Mouse (Mus musculus) frontal cortex, postnatal 36 days (tissue): ENCODE results near the gene Spef1.

Source experiments
- DNase-seq, 2 experiments: peaks; one replicate each; pipeline ENCODE4 v3.0.0; 2022; ENCODE audit warnings: low spot score in 2 of 2

The Spef1 gene

GRCm38 (mm10) chr2:131206778-131207177 is 19.7 kb upstream of the Spef1 start, which contains the start of gene Ap5s1:
TSS of gene Ap5s1 (plus strand) at chr2:131207078.
- no peak for DNase-seq

- DNase-seq: no peak
These were observed 18.6 kb upstream of the Spef1 start for GRCm38 (mm10) chr2:131205521-131206182.

GRCm38 (mm10) chr2:131204410-131204981 is 17.4 kb upstream of the Spef1 start:
- peak; percentile 77 to 90 for DNase-seq

- no peak for DNase-seq
These were observed 16.8 kb upstream of the Spef1 start for GRCm38 (mm10) chr2:131203816-131204409.

GRCm38 (mm10) chr2:131201262-131201661 is 14.2 kb upstream of the Spef1 start:
- DNase-seq: no peak

- DNase-seq: no peak
These were observed 13.6 kb upstream of the Spef1 start for GRCm38 (mm10) chr2:131200710-131201109.

GRCm38 (mm10) chr2:131196606-131197316 is 9.7 kb upstream of the Spef1 start:
- DNase-seq: no peak

GRCm38 (mm10) chr2:131191005-131191390 is 3.9 kb upstream of the Spef1 start:
- no peak for DNase-seq

GRCm38 (mm10) chr2:131190344-131191004 is 3.4 kb upstream of the Spef1 start:
- no peak for DNase-seq

GRCm38 (mm10) chr2:131189521-131190309 is 2.6 kb upstream of the Spef1 start:
- DNase-seq: no peak

GRCm38 (mm10) chr2:131188311-131188710 is 1.2 kb upstream of the Spef1 start:
- no peak for DNase-seq

GRCm38 (mm10) chr2:131187602-131187922 is 480 bp upstream of the Spef1 start:
- DNase-seq: no peak

GRCm38 (mm10) chr2:131186343-131186742 is 739 bp downstream of the Spef1 start:
- DNase-seq: no peak

- DNase-seq: peak; percentile 80 to 84
These were observed 7.0 kb downstream of the Spef1 start, which contains the start of gene Cenpb for GRCm38 (mm10) chr2:131179990-131180587. TSS of gene Cenpb (minus strand) at chr2:131180067.

GRCm38 (mm10) chr2:131179246-131179886 is 7.7 kb downstream of the Spef1 start:
- DNase-seq: peak; percentile 50 to 77

GRCm38 (mm10) chr2:131178828-131179245 is 8.2 kb downstream of the Spef1 start:
- DNase-seq: peak in 1 of 2 experiments; percentile 14

GRCm38 (mm10) chr2:131177932-131178331 is 9.2 kb downstream of the Spef1 start:
- DNase-seq: no peak

GRCm38 (mm10) chr2:131176491-131176890 is 10.6 kb downstream of the Spef1 start:
- no peak for DNase-seq

GRCm38 (mm10) chr2:131175945-131176309 is 11.2 kb downstream of the Spef1 start:
- no peak for DNase-seq

- no peak for DNase-seq
These were observed 11.7 kb downstream of the Spef1 start for GRCm38 (mm10) chr2:131175286-131175944.
